Mouse (Mus musculus) lung, adult 2 months (tissue): ENCODE results near the gene Ccdc121.

ENCODE experiments used
- CTCF ChIP-seq: fragments of 200-500 bp; IDR thresholded peaks from 2 replicates; pipeline ENCODE4 v1.5.1; 2011; ENCODE audit warnings: mild to moderate bottlenecking, low read length, control low read depth; ENCODE audit not compliant: insufficient read depth
- POLR2A ChIP-seq: fragments of 200-500 bp; IDR thresholded peaks from 2 replicates; pipeline ENCODE4 v1.6.1; 2011; ENCODE audit warnings: low read depth, mild to moderate bottlenecking, control low read depth, low read length, borderline replicate concordance; ENCODE audit errors: extremely low read depth

DNA sequence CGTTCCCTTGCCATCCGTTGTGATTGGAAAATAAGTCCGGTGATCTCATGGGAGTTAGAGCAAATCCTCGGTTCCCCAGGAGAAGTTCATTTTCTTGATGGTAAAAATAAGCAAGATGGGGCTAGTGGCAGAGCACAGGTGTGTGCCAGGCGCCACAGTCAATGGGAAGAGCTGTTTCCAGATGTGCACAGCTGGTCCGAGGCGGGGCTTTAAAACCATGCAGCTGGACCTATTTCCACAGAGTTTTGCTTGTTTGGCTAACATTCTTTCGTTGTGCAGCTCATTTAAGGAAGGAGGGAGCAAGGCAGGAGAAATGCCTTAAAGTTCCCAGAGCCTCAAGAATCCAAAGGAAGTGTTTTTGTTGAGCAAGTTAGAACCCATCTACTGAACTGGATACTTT lies 49.8 kb downstream of the Ccdc121 start:
- TF ChIP-seq CTCF (no peak), POLR2A (no peak)
